Mouse (Mus musculus) midbrain, embryonic 15.5 days (tissue): Measurements from ENCODE around the gene Ptpro. TPM values are rescaled to one million over a fixed set of nuclear protein-coding genes. Genes with fewer than 3 reads are reported as not detected.

ENCODE experiments used
- ATAC-seq: fragments of 200-750 bp; cut with Nextera tagmentation; replicated peaks from 2 replicates; pipeline ENCODE4 v1.8.0; 2017; ENCODE audit warnings: moderate TSS enrichment
- H3K27ac ChIP-seq: fragments of 300-500 bp; sonication (generic); 2 replicates; pipeline ENCODE4 v1.5.1; 2015; ENCODE audit warnings: mild to moderate bottlenecking, inconsistent platforms
- H3K27me3 ChIP-seq: fragments of 300-500 bp; sonication (generic); replicated peaks from 2 replicates; pipeline ENCODE4 v1.6.1; 2015; ENCODE audit warnings: inconsistent platforms
- H3K36me3 ChIP-seq: fragments of 300-500 bp; sonication (generic); replicated peaks from 2 replicates; pipeline ENCODE4 v1.6.1; 2015; ENCODE audit warnings: inconsistent platforms
- H3K4me1 ChIP-seq: fragments of 300-500 bp; sonication (generic); 2 replicates; pipeline ENCODE4 v1.6.1; 2015; ENCODE audit warnings: inconsistent platforms
- H3K4me2 ChIP-seq: fragments of 300-500 bp; sonication (generic); 2 replicates; pipeline ENCODE4 v1.6.1; 2015; ENCODE audit warnings: inconsistent platforms, mild to moderate bottlenecking, moderate library complexity
- H3K4me3 ChIP-seq: fragments of 300-500 bp; sonication (generic); 2 replicates; pipeline ENCODE4 v1.5.1; 2015; ENCODE audit warnings: mild to moderate bottlenecking, inconsistent platforms
- H3K9ac ChIP-seq: fragments of 300-500 bp; sonication (generic); 2 replicates; pipeline ENCODE4 v1.6.1; 2015; ENCODE audit warnings: mild to moderate bottlenecking, inconsistent platforms
- H3K9me3 ChIP-seq: fragments of 300-500 bp; sonication (generic); 2 replicates; pipeline ENCODE4 v1.6.1; 2016; ENCODE audit warnings: inconsistent platforms
- WGBS: fragments of 180-500 bp; shearing (Covaris S2); methylation state at CpG from one replicate; pipeline ENCODE4 v1.1.7; 2015; ENCODE audit warnings: mixed read lengths; 5-methylcytosine and 5-hydroxymethylcytosine counted together
- polyA plus RNA-seq: library from polyadenylated mRNA; unstranded; fragments of >200 nt; fragmentation: Nextera tagmentation; extraction: Ambion mirVana; gene quantifications from 2 replicates; pipeline ENCODE4 v1.2.1, GENCODE M21; 2015

Gene Ptpro
- polyA plus RNA-seq, 1 experiment from 2014 or later: 77.0 TPM

DNA sequence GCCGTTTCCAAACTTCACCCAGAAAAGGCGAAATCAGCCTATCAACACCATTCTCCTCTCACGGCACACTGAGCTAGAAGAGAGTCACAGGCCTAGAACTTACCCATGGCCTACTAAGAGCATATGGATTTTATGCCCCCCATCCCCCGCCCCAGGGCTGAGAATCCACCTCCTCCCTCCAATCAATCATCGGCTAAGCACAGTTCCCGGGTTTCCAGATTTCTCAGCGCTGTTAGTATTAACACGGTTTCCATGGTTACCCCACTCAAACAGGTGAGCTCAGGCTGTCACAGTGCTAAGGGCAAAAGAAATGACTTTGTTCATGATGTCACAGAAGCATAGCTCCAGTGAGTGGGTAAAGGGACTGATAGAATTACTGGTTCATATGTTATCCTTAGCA, 110.1 kb downstream of the Ptpro start:
- Histone ChIP-seq H3K4me3 (no peak overlapping the region), H3K27ac (no peak overlapping the region), H3K36me3 (no peaks in the 10 kb centered on the region), H3K4me1 (peaks cover 21% of the 10 kb centered on the region; the same call in 1 of the 2 replicates), H3K27me3 (no peaks in the 10 kb centered on the region), H3K4me2 (no peak overlapping the region), H3K9ac (no peak overlapping the region), H3K9me3 (no peaks in the 10 kb centered on the region)
- ATAC-seq: peak; percentile 83
- WGBS: 49% methylated on average over 8 of the region's 8 CpGs

DNA sequence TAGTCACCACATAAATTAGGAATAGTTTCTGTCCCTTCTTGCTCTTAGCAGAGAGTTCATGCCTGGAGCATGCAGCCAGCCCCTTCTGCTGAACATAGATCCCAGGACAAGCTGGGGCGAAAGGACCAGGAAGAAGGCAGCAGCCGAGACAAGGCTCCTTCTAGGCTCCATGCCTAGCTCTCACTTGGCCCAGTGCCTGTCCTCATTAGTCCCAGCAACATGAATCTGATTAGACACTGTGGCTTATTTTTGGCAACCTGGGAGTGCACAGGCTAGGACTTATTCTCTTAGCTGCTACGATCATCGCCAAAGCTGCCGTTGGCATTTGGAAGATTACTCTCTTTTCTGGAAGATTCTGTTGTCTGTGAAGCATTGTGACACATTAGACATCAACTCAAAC, 112.6 kb downstream of the Ptpro start:
- no peak overlapping the region for H3K9ac ChIP-seq
- H3K4me1 ChIP-seq: peaks cover 21% of the 10 kb centered on the region; the same call in 1 of the 2 replicates
- H3K9me3 ChIP-seq: no peaks in the 10 kb centered on the region
- 45% methylated on average over 5 of the region's 5 CpGs for WGBS
- ATAC-seq: 0 out of 2 replicates have a peak, but pooled peaks have one; percentile 38
- no peak overlapping the region for H3K4me2 ChIP-seq
- H3K27ac ChIP-seq: no peak overlapping the region
- no peaks in the 10 kb centered on the region for H3K36me3 ChIP-seq
- no peaks in the 10 kb centered on the region for H3K27me3 ChIP-seq
- H3K4me3 ChIP-seq: no peak overlapping the region

DNA sequence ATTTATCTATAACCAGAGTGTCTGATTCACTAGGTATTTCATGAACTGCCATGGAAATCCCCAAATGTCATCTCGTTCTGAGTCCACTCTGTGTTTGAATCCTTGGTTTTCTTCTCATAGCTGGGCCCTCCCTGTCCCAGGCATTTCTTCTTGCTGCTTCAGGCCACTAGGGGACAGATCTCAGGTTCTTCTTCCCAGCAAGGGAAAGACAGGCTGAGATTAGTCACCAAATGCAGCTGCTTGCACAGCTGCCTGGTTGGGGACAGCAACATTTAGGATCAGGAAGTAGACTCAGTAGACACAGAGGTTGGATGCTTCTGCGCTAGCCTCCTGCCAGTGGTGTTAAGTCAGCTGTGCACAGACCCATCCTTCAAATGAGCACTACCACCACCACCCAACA, 113.5 kb downstream of the Ptpro start:
- no peaks in the 10 kb centered on the region for H3K9me3 ChIP-seq
- H3K27me3 ChIP-seq: no peaks in the 10 kb centered on the region
- no peak overlapping the region for H3K4me2 ChIP-seq
- ATAC-seq: no peak
- WGBS: 80% methylated on average over 2 of the region's 2 CpGs
- no peak overlapping the region for H3K9ac ChIP-seq
- H3K36me3 ChIP-seq: no peaks in the 10 kb centered on the region
- H3K27ac ChIP-seq: no peak overlapping the region
- no peak overlapping the region for H3K4me3 ChIP-seq
- peaks cover 22% of the 10 kb centered on the region for H3K4me1 ChIP-seq

GRCm38 (mm10) chr6:137370745-137371144, 118.6 kb downstream of the Ptpro start:
- Histone ChIP-seq H3K4me3 (no peak overlapping the region), H3K4me1 (peaks cover 9% of the 10 kb centered on the region; the same call in 1 of the 2 replicates), H3K36me3 (no peaks in the 10 kb centered on the region), H3K27me3 (no peaks in the 10 kb centered on the region), H3K4me2 (no peak overlapping the region), H3K27ac (0 out of 2 replicates have a peak overlapping the region, but pooled peaks have one; percentile 7), H3K9me3 (no peaks in the 10 kb centered on the region), H3K9ac (no peak overlapping the region)
- ATAC-seq: 0 out of 2 replicates have a peak, but pooled peaks have one; percentile 14
- 57% methylated on average over 8 of the region's 8 CpGs for WGBS

DNA sequence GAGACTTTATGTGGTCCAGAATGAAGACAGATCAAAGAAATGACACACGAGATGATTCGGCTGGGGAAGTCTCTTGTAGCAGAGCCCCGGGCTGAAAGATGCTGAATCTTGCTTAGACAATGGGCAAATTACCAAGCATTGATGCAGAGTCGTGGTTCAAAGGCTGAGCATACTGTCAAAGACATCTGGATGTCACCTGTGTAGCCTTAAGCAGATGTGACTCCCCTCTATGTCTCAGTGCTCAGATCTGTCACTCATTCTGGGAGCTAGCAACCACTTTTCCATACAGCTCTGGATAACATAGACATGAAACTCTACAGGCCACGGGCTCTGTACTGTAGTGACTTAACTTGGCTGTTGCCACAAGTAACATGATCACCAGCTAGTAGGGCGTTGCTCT, 119.3 kb downstream of the Ptpro start:
- Histone ChIP-seq H3K27ac (0 out of 2 replicates have a peak overlapping the region, but pooled peaks have one; percentile 7), H3K36me3 (no peaks in the 10 kb centered on the region), H3K4me2 (no peak overlapping the region), H3K27me3 (no peaks in the 10 kb centered on the region), H3K4me3 (no peak overlapping the region), H3K9me3 (no peaks in the 10 kb centered on the region), H3K4me1 (peaks cover 9% of the 10 kb centered on the region; the same call in 1 of the 2 replicates), H3K9ac (no peak overlapping the region)
- 49% methylated on average over 6 of the region's 6 CpGs for WGBS
- peak; percentile 78 for ATAC-seq

- ATAC-seq: no peak
- H3K4me1 ChIP-seq: peaks cover 9% of the 10 kb centered on the region; the same call in 1 of the 2 replicates
- no peaks in the 10 kb centered on the region for H3K27me3 ChIP-seq
- H3K27ac ChIP-seq: no peak overlapping the region
- H3K4me3 ChIP-seq: no peak overlapping the region
- 87% methylated on average over 6 of the region's 6 CpGs for WGBS
- no peaks in the 10 kb centered on the region for H3K36me3 ChIP-seq
- no peak overlapping the region for H3K9ac ChIP-seq
- H3K9me3 ChIP-seq: no peaks in the 10 kb centered on the region
- H3K4me2 ChIP-seq: no peak overlapping the region
Observed at GRCm38 (mm10) chr6:137373920-137374319, 121.8 kb downstream of the Ptpro start.

DNA sequence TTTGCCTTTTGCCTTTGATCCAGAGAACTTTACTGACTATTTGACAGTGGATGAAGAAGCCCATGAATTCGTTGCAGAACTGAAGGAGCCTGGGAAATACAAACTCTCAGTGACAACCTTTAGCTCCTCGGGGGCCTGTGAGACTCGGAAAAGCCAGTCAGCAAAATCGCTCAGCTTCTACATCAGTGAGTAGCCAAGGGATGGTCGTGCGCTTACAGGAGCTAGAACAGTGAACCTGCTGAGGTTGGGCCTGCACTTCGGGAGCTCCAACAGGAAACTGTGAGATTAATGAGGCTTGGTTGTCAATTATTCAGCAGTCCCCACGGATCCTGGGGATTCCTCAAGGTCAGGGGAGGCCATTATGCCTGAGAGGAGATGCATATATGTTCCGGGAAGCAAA, 130.4 kb downstream of the Ptpro start:
- Histone ChIP-seq H3K36me3 (peaks cover 6% of the 10 kb centered on the region; the same call in 1 of the 2 replicates), H3K4me1 (peaks cover 8% of the 10 kb centered on the region), H3K9me3 (no peaks in the 10 kb centered on the region), H3K9ac (no peak overlapping the region), H3K27me3 (no peaks in the 10 kb centered on the region), H3K4me3 (no peak overlapping the region), H3K27ac (peak overlapping the region; percentile 18), H3K4me2 (no peak overlapping the region)
- peak; percentile 48; the same call in 1 of the 2 replicates for ATAC-seq
- WGBS: 40% methylated on average over 9 of the region's 9 CpGs

GRCm38 (mm10) chr6:137386344-137386743, 134.2 kb downstream of the Ptpro start:
- ATAC-seq: no peak
- H3K9ac ChIP-seq: no peak overlapping the region
- H3K4me1 ChIP-seq: peaks cover 8% of the 10 kb centered on the region
- peaks cover 12% of the 10 kb centered on the region; the same call in 1 of the 2 replicates for H3K36me3 ChIP-seq
- H3K27me3 ChIP-seq: no peaks in the 10 kb centered on the region
- H3K4me2 ChIP-seq: no peak overlapping the region
- no peak overlapping the region for H3K4me3 ChIP-seq
- 88% methylated on average over 4 of the region's 4 CpGs for WGBS
- H3K27ac ChIP-seq: no peak overlapping the region
- H3K9me3 ChIP-seq: no peaks in the 10 kb centered on the region

DNA sequence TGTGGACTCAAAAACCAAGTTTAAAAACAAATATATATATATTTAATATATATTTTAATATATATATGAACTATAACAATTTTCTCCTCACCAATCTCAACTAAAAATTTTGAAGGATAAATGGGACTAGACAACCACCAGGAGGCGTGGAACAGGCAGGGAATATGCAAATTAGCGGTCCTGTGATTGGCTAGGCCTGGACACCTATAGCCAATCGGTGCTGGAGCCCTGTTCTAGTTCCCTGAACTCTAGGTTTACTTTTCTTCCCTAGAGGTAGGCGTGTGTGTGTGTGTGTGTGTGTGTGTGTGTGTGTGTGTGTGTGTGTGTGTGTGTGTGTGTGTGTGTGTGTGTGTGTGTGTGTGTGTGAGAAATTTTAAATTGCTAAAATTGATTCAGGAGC, 134.8 kb downstream of the Ptpro start:
- Histone ChIP-seq H3K9me3 (no peaks in the 10 kb centered on the region), H3K27ac (no peak overlapping the region), H3K36me3 (peaks cover 12% of the 10 kb centered on the region; the same call in 1 of the 2 replicates), H3K4me1 (peaks cover 8% of the 10 kb centered on the region), H3K9ac (no peak overlapping the region), H3K4me3 (no peak overlapping the region), H3K27me3 (no peaks in the 10 kb centered on the region), H3K4me2 (no peak overlapping the region)
- no peak for ATAC-seq
- 49% methylated on average over 3 of the region's 4 CpGs for WGBS

- Histone ChIP-seq H3K27me3 (no peaks in the 10 kb centered on the region), H3K4me1 (no peaks in the 10 kb centered on the region), H3K9me3 (no peaks in the 10 kb centered on the region), H3K27ac (no peak overlapping the region), H3K9ac (no peak overlapping the region), H3K4me3 (no peak overlapping the region), H3K36me3 (0 out of 2 replicates have a peak, but pooled peaks cover 11% of the 10 kb centered on the region), H3K4me2 (no peak overlapping the region)
- WGBS: 81% methylated on average over 7 of the region's 7 CpGs
- no peak for ATAC-seq
Observed at GRCm38 (mm10) chr6:137395075-137395474, 143.0 kb downstream of the Ptpro start.

DNA sequence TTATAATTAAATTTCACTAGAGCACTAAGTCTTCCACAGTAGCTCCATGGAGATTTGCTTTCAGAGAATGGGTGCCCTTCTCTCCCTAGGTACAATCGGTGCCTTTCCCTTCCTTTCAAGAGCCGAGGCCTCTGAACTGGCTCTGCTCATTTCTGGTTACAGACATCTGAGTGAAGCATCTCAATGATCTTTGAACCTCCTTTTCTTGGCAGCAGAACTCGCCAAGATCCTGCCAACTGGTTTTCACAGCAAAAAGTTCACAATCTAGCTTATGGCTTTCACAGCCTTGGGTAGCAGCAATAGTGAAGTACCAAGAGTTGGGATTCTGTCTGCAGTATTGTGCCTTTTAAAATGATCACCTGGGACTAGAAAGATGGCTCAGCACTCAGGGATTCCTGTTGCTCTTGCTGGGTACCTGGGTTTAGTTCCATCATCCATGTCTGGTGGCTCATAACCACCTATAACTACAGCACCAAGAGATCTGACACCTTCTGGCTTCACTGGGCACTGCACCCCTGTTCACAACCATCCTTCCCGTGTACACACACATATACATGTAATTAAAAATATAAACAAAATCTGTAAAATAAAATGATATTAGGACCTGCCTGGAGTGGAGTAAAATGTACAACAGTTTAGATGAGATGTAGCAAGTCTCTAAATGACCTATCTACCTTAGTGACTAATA, 144.1 kb downstream of the Ptpro start:
- no peak overlapping the region for H3K4me3 ChIP-seq

DNA sequence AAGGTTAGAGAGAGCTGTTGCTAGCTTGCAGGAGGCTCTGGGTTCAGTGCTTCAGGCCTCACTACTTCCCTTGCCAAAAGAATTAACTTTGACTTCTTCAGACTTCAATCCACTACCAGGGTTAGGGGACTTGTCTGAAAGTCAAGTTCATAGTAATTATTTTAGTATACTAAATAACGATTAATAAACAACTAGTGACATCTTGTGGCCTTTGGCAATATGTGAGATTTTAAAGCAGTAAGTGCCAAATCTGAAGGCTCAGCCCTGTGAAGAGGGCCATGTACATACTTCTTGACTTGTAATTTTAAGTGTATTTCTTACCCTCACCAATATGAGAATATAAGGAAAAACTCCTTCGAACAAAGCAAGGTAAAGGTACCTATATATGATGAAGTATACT, 145.2 kb downstream of the Ptpro start:
- Histone ChIP-seq H3K9me3 (no peaks in the 10 kb centered on the region), H3K4me2 (no peak overlapping the region), H3K9ac (no peak overlapping the region), H3K4me3 (no peak overlapping the region), H3K36me3 (0 out of 2 replicates have a peak, but pooled peaks cover 11% of the 10 kb centered on the region), H3K27me3 (no peaks in the 10 kb centered on the region), H3K4me1 (no peaks in the 10 kb centered on the region), H3K27ac (no peak overlapping the region)
- ATAC-seq: no peak
- WGBS: 91% methylated on average over 2 of the region's 2 CpGs

More for the DNA sequence above, 144.1 kb downstream of the Ptpro start:
- 87% methylated on average over 4 of the region's 4 CpGs for WGBS
- Histone ChIP-seq H3K9me3 (no peaks in the 10 kb centered on the region), H3K27ac (no peak overlapping the region), H3K27me3 (no peaks in the 10 kb centered on the region), H3K4me2 (no peak overlapping the region), H3K9ac (no peak overlapping the region), H3K36me3 (0 out of 2 replicates have a peak, but pooled peaks cover 11% of the 10 kb centered on the region), H3K4me1 (no peaks in the 10 kb centered on the region)
- ATAC-seq: no peak

GRCm38 (mm10) chr6:137404196-137404595, 152.1 kb downstream of the Ptpro start:
- no peaks in the 10 kb centered on the region for H3K9me3 ChIP-seq
- H3K4me3 ChIP-seq: no peak overlapping the region
- ATAC-seq: no peak
- no peaks in the 10 kb centered on the region; the same call in 1 of the 2 replicates for H3K36me3 ChIP-seq
- H3K4me2 ChIP-seq: no peak overlapping the region
- 88% methylated on average over 4 of the region's 4 CpGs for WGBS
- H3K4me1 ChIP-seq: no peaks in the 10 kb centered on the region
- H3K27ac ChIP-seq: no peak overlapping the region
- no peaks in the 10 kb centered on the region for H3K27me3 ChIP-seq
- H3K9ac ChIP-seq: no peak overlapping the region
